Mouse (Mus musculus): ENCODE data around the gene Calm4.
"Not testable (repeated sequence)": the region's sequence is repeated elsewhere in the genome, so short reads cannot be mapped to it uniquely, and the experiment has no call there.

Gene Calm4

DNA sequence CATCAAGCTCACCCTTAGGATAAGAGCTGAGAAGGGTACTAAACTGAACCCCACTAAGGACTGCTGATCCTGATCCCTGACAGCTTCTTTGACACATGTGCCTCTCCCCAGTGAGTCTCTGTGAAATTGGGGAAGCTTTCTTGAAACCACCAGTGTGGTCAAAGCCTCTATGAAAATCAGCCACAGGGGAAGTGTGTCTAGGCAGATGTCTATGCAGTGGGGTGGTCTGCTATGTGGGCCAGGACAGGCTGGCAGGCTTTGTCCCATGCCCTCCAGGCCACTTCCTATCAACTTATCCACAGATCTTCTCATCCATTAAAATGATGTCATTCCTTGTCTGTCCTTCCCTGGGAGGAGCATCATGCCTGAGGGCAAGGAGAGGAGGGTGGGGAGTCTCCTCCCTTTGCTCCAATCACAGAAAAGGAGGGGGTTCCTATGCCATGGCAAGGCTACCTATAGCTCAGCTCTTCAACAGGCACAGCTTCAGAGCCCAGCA, at the start of gene Calm4:
Gene Calm4, plus strand, starts transcription at position 446 of the 496 bp plus-strand sequence.
- DNase-seq (ENCODE audit: low read depth, low spot score): not testable (repeated sequence)

DNA sequence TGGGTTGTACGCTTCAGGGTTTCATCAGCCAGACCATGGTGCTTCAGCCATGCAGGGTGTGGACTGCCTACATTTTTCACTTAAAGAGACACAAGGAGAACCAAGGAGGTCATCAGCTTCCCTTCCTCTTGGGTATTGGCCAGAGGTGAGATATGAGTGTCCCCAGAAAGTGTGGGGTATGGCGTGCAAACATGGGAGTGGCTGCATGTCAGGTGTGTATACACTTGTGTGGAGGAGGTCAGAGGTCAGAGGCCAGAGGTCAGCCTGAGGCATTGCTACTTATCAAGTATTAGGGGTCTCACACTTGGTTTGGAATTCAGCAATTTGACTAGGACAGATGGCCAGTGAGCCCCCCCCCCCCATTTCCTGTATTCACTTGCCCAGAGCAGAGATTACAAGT, 49.0 kb upstream of the Calm4 start:
- DNase-seq (ENCODE audit: low read depth, low spot score): no peak

DNA sequence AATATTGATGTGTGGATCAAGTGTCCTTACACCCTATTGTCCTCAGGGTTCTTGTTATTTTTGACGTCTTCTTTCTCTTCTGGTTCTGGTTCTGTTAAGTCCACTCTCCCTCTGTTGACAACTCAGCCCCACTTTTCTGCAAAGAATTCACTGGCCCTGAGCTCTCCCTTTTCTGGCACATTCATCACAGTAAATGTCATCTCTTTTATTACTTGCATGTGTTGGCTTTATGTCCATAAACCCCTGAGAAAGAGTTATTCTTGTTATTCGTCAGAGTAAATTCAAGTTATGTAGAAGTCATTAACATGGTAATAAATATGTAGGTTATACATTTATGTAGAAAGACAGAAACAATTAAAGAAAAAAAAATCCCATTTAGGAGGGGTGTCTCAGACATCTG, 48.0 kb upstream of the Calm4 start:
- DNase-seq (ENCODE audit: low read depth, low spot score): no peak

DNA sequence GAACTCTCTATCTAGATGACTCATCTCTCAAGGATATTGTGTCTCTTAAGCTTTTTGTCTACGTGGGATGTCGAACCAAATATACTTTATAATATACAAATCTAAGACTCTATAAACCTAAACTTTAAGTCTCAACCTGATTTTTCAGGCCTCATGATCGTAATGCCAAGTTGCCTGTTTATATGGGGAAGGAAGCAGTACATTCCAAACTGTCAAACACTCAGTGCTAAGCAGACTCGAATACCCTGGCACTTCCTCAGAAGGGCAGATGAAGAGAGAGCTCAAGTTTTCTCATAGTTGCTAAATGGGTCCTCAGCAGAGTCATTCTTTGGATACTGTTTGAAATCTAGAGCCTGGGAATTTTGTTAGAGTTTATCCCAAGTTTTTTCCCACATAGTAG, 40.9 kb upstream of the Calm4 start:
- DNase-seq (ENCODE audit: low read depth, low spot score): no peak

DNA sequence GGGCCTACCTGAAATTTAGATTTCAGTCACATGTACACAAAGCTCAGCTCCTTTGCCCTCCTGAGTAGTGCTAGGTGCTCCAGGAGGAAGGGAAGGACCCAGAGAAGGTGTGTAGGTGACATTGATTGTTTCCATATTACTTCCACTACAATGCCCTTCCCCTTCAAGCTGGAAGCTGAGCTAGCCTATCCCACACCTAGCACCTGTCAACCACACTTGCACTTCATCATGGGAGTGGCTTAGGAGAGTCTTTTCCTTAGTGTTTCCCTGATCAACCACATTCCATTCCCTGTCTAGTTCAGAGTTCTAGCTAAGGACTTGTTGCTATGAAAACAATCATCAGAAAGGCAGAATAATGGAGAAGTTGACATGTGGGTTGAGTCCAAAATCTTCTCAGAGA, 38.8 kb upstream of the Calm4 start:
- no peak for DNase-seq (ENCODE audit: low read depth, low spot score)

DNA sequence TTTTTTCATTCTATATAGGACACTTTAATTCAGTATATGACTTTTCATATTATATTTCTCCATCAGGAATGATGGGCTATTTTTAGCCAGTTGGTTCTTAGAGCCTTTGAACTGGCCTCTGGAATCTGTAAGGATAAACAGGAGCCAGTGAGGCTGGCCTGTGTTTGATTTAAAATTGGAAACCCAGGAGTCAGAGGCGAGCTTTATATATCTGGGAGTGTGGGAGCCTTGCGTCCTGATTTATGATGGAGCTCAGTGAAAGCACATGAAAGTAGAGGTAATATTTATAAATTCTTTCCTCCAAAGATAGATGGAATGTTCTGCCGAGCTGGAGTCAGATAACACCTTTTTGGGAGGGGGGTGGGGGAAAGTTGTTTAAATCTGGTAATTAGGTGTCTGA, 38.2 kb upstream of the Calm4 start:
- DNase-seq (ENCODE audit: low read depth, low spot score): no peak

DNA sequence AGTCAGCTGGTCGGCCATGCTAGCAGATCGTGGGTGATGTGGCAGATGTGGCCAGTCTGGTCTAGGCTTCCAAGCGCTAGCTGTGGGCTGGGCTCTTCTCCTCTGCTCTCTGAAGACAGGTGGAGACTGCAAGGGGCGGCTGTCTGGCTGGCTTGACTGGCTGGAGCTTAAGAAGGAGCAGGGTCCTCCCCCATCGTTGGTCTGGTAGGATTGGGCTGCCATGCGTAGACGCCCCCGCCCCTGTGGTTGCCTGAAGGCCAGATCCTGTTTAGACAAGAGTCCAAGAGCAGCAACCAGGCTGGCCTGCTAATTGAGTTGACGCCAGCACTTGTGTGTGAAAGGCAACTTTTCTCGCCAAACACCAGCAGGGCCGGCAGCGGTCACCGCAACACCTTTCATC, 33.4 kb upstream of the Calm4 start, which contains the start of gene Calml3:
Gene Calml3, minus strand, starts transcription at position 131 of the 400 bp plus-strand sequence.
- DNase-seq (ENCODE audit: low read depth, low spot score): no peak

DNA sequence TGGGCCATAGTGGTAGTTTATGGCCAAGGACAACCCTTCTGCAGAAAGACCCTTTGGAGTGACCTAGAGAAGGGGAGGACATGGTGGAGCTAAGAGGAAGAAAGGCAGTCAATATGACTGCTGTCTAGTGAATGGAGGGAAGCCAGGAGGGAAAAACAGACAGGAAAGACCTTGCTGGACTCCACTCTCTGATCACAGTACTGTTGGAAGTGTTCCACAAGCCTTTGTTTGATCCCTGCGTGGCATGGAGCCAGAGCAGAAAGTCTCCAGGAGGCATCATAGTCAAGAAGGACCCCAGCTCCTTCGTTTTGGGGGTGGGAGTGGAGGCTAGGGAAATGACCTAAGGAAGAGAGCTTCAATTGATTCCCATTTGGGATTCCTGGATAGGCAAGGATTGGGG, 32.4 kb upstream of the Calm4 start:
- no peak for DNase-seq (ENCODE audit: low read depth, low spot score)

DNA sequence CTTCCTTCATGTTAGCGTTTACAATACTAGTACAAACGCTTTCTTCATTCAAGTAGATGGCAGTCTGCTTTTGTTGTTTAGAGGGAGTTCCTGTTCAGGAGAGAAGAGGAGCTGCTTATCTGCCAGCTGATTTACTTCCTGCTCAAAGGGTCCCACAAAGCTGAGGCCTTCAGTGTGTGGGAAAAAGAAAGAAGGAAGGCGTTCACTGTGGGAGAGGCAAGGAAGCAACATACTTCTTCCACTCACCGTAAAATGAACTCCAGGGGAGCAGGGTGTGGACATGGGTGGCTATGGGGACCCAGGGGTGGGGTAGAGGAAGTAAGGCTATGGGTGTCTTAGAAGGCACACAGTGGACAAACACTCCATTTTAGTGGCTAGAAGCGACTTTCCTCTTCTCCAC, 31.9 kb upstream of the Calm4 start:
- no peak for DNase-seq (ENCODE audit: low read depth, low spot score)

DNA sequence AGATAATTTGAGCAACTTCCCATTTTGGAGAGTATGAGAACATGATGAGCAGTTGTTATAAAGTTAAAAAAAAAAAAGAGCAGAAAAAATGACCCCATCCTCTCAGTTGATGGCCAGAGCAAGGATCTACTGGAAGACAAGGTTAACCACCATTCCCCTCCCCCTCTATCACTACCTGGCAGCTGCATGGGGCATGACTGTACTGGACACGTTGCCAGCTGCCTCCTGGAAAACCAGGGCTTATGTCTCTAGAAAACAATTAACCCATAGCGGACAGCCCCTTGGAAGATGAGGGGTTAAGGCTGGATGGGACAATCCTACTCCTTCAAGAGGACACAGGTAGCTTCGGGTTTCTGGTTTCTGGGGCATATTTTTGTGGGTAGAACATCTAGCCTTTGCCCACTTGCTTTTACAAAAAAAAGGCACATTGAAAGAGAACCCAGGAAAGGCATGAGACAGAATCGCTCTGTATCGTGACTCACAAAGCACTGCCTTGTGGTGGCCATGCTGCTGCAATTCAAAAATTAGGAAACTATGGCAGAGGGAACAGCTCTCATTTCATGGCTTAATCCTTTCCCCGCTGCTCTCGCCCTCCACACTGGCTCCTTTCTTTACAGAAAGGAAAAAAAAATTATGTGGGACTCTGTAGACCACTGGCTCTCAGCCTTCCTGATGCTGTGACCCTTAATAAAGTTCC, 30.3 kb upstream of the Calm4 start:
- no peak for DNase-seq (ENCODE audit: low read depth, low spot score)

DNA sequence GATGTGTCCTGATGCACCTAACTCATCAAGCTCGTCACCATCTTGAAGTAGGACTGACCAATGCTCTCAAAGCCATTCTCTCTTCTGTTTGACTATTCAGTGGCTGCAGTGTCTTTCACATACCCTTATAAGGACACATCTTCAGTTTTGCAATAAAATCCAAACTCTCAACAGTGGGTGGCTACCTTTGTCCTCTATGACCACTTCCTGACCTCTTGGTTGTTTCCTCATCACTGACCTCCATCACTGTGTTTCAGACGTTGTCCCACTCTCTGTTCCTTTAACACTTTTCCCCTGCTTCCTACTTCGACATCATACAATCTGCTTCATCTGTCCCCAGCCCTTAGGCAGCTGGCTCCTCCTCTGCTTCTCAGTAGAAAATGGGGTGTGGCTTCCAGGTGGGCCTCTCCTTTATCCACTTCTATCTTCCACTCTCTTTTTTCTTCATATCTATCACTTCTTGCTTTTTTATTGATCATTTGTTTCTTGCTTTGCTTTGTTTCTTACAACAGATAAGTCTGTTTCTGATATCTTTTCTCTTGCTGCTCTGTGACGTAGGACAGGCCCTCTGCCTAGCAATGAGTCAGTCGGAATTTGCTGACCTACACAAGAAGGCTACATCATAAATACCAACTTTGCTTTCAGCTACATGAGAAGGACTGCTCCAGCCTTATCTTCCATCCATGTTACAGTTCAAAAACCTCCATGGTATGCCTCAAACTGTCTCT, 19.4 kb upstream of the Calm4 start:
- no peak for DNase-seq (ENCODE audit: low read depth, low spot score)

DNA sequence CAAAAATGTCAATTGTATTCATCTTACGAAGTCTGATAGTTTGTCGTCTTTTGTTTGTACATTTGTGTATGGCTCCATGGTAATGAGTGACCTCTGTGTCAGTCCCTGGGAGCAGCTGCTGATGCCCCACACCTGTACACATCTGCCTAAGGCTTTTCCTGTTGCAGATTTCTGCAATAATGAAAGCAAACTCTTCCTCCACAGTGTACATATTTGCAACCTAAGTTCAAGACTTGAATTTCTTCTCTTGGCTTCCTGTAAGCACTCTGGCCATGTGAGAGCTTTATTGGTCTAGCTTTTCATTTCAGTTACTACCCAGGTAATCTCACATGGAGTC, 18.8 kb upstream of the Calm4 start:
- no peak for DNase-seq (ENCODE audit: low read depth, low spot score)

DNA sequence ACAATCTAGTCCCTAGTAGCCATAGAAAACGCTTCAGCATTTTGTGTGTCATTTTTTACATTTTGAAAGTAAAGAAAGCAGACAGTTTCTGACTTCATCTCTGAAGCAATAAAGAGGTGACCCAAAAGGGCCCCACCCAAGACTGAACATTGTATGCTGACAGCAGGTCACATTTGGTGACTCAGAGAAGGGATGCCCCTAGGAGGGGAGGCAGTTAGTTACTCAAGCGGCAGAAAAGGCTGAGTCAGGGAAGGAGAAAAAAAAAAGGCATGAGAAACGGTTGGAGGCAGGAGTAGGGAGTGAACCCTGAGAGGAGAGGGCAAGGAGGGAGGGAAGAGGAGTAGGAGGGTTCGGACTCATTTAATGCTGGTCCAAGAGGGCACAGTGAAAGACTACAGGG, 15.5 kb upstream of the Calm4 start:
- DNase-seq (ENCODE audit: low read depth, low spot score): no peak

DNA sequence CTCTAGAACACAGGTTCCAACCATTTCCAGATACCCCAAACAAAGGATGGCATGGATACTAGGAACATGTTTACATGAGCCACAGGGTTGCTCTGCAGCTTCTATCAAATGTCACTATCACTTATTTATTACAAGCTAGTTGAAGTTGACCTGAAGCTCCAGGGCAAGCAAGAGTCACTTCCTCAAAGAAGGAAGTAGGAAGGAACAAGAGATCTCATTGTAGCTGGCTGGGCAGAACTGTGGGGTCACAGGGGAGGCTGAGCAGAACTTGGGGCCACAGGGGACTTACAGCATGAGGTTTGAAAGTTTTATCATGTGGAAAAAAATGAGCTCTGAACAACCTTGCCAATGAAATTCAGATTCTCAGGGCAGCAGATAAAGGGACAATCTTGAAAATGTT, 11.8 kb upstream of the Calm4 start:
- no peak for DNase-seq (ENCODE audit: low read depth, low spot score)

DNA sequence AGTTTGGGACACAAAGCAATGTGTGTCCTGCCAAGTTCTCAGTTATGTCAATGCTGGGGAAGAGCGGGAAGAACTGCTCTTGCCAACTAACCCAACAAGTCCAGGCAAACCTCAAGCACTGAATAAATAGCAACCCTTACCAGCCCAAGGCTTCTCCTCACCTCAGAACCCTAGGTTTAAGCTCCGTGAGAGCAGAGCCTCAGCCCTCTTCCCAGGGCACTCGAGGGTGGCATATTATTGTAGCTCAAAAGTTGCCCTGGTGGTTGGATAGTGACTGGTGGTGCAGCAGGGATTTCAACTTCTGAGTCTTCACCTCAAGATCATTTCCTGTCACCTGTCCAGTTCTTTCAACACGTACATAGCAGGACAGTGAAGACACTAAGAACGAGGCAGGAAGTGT, 6.0 kb upstream of the Calm4 start:
- no peak for DNase-seq (ENCODE audit: low read depth, low spot score)

DNA sequence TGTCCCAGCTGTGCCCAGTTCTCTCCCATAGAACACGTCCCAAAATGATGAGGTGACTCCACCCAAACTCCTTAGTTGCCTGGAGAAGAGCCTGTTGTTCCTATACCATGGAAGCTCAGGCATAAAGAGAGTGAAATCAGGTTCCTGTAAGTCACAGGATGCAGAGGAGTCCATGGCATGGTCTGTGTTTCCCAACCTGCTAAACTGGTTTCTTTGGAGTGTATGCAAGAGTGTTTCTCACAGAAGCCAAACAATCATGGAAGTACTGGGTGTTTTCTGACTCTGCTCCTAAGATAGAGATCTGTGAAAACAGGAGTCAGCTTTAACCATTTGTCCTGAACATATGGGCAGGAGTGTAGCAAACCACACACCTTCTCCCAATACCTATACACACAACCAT, 5.6 kb upstream of the Calm4 start:
- no peak for DNase-seq (ENCODE audit: low read depth, low spot score)

DNA sequence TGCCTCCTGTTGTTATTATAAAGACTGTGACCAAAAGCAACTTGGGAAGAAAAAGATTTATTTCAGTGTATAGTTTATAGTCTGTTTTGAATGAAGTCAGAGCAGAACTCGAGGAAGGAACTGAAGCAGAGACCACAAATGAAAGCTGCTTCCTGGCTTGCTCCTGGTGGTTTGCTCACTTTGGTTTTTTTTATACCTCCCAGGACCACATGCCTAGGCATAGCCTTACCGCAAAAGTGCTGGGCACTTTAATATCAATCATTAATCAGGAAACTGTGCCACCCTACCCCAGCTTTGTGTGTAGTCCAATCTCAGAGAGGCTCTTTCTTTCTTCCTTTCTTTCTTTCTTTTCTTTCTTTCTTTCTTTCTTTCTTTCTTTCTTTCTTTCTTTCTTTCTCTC, 5.1 kb upstream of the Calm4 start:
- no peak for DNase-seq (ENCODE audit: low read depth, low spot score)

DNA sequence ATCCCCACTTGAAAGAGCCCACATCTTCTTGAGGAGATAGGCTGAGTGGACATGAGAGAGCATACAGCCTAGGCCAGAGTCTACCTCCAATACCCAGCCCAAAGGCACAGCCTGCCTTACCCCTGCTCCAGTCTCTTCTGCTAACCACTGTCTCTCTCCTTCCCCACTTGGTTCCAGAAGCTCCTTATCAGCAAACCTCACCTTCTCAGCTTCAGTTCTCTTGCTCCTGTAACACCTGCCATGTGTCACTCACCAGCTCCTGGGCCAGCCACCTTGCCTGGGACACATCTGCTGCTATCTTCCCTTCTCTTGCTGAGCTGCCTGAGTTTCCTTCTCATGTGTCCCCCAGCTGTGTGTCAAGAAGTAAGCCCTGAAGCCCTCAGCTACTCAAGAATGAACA, 3.9 kb upstream of the Calm4 start:
- DNase-seq (ENCODE audit: low read depth, low spot score): not testable (repeated sequence)

DNA sequence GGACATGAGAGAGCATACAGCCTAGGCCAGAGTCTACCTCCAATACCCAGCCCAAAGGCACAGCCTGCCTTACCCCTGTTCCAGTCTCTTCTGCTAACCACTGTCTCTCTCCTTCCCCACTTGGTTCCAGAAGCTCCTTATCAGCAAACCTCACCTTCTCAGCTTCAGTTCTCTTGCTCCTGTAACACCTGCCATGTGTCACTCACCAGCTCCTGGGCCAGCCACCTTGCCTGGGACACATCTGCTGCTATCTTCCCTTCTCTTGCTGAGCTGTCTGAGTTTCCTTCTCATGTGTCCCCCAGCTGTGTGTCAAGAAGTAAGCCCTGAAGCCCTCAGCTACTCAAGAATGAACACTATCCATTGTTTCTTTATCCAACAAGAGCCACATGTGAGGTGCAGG, 3.1 kb downstream of the Calm4 start:
- DNase-seq (ENCODE audit: low read depth, low spot score): not testable (repeated sequence)

DNA sequence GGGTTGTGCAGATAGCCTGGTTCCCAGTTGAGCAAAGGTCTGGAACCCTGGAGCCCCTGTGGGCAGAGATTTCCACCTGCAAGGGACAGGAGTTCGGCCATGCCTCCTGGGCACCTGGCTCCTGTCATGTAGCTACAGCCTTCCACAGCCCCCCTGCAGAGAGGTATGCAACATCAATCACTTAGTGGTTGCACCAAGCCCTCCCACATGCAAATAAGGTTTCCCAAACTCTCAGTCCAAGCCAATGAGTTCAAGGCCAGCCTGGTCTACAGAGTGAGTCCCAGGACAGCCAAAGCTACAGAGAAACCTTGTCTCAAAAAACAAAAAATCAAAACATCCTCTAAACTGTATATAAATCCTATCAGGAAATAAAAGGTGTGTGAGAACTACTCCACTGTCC, 12.8 kb downstream of the Calm4 start:
- DNase-seq (ENCODE audit: low read depth, low spot score): peak; percentile 54

DNA sequence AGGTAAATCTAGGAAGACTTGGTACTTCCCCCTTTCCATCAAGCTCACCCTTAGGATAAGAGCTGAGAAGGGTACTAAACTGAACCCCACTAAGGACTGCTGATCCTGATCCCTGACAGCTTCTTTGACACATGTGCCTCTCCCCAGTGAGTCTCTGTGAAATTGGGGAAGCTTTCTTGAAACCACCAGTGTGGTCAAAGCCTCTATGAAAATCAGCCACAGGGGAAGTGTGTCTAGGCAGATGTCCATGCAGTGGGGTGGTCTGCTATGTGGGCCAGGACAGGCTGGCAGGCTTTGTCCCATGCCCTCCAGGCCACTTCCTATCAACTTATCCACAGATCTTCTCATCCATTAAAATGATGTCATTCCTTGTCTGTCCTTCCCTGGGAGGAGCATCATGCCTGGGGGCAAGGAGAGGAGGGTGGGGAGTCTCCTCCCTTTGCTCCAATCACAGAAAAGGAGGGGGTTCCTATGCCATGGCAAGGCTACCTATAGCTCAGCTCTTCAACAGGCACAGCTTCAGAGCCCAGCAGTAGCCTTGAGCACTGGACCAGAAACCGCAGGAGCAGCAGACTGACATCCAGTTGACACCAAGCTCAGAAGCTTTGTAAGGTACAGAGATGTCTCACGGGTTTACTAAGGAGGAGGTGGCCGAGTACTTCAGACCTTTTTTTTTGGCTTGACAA, 16.2 kb downstream of the Calm4 start, which contains the start of gene Calm5:
Gene Calm5, plus strand, starts transcription at position 526 of the 686 bp plus-strand sequence.
- not testable (repeated sequence) for DNase-seq (ENCODE audit: low read depth, low spot score)

DNA sequence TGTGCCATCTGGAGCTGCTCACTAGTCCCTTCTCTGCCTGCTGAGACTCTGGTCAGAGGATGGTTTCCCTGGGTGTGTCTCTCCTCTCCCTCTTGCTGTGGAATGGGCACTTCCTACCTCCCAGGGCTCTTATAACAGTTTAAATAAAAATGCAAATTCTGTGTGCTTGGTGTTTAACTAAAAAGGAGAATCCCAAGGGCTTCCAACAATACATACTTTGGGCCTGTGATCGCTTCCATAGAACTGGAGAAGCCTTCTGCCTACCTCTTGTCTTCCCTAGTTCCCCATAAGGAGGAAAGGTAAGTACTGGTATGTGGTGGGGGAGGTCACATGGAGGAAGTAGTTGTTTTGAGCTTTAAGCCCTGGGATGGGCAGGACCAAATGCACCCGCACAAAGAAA, 17.3 kb downstream of the Calm4 start:
- peak; percentile 82 for DNase-seq (ENCODE audit: low read depth, low spot score)

DNA sequence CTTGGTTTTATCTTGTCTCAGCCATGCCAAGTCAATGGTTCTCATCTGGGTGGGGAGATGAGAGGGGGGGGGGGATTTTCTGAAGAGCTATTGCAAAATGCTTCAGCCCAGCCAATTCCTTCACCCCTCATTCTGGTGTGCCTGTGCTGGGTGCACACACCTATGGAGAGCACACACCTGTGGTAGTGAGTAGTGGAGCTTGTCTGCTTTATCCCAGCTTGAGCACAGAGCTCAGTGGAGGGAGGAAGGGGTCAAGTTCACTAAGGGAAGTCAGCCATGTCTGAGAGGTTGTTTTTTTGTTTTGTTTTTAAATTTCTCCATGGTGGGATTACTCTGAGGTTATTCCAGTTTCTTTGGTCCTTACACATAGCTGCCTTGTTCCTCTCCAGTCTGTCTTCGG, 18.7 kb downstream of the Calm4 start:
- DNase-seq (ENCODE audit: low read depth, low spot score): no peak

Data from R1 (cell line).